Mouse (Mus musculus) E14TG2a.4 (cell line): ENCODE results near the gene T.

Source experiments
- CTCF ChIP-seq: conservative IDR thresholded peaks from 2 replicates; pipeline ENCODE4 v1.5.1; 2014; ENCODE audit warnings: low read length
- NANOG ChIP-seq: IDR thresholded peaks from 2 replicates; pipeline ENCODE4 v1.6.1; 2014; ENCODE audit warnings: borderline replicate concordance, low read length, mixed read lengths
- POU5F1 ChIP-seq: IDR thresholded peaks from 2 replicates; pipeline ENCODE4 v1.6.1; 2014; ENCODE audit warnings: low read length, borderline replicate concordance

GRCm38 (mm10) chr17:8436184-8436583 lies 2.0 kb downstream of the T start:
- TF ChIP-seq CTCF = no peak
- TF ChIP-seq POU5F1 = no peak
- TF ChIP-seq NANOG = no peak
